Mouse (Mus musculus) left cerebral cortex, postnatal 10 days (tissue): ENCODE data around the gene Lgmn. TPM values are rescaled to one million over a fixed set of nuclear protein-coding genes. Genes with fewer than 3 reads are reported as not detected.

Source experiments
- DNase-seq, 2 experiments: peaks; one replicate each; pipeline ENCODE4 v3.0.0; 2021 to 2022; ENCODE audit warnings: low spot score in 2 of 2, mixed read lengths in 1 of 2; ENCODE audit errors: extremely low spot score in 1 of 2
- intact Hi-C: fragments of 180-260 bp; cut with DNase I; formaldehyde crosslinking; loops from one replicate; pipeline ENCODE4 v1.15.1; 2025
- total RNA-seq, 2 experiments: library from RNA; stranded (reverse); gene quantifications; 2 replicates each; pipeline ENCODE4 v1.2.3; 2021

Gene Lgmn
- total RNA-seq, 2 experiments from 2014 or later, result 118 to 124 TPM

DNA sequence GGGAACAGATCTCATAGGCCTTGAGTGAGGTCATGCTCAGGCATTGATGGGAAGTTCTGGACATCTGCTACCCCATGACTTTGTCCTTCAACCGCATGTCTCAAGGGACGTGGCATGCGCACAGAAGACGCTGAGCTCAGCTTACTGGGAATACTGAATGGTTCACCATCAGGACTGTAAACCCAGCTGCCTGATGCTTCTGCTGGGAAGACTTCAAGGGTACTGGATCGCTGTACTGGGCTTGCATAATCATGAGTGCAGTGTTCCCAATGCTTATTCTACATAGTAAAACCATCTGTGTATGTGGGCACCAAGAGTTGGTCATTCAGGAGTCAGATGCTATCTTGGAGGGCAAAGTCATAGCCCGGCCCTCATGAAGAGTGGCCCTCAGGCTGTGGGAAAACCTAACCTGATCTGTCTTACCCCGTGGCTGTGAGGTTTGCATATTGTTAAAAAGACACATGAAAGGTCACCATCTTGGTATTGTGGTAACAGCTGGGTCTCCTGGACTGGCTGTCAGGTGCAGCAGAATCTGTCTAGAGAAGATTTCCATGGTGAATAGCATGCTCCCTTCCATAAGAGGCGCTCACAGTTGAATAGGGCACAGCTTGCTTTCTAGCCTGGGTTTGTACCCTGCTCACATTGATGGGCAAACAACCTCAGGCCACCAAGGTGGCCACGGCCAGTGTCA is 73.3 kb downstream of the Lgmn start:
- DNase-seq, result no peak
- intact Hi-C loops, result no loop called here

DNA sequence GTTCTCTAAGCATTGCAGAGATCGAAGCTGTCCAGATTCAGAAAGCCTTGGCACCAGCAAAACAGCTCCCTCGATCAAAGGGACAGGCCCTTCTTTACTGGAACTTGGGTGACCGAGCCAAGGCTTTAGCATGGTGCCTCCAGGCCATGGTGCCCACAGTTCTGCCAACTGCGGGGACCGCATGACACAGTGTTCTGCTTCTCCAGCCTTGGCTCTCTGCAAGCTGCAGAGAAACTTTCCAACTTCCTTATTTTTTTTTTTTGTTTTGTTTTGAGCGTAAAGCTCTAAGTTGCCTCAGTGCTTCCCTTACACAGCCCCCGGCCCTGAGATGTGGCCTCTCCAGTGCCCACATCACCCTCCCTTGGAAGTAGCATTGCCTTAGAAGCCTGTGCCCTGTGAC is 74.6 kb downstream of the Lgmn start:
- intact Hi-C loops, result no loop called here
- peak in 1 of 2 experiments; percentile 32 for DNase-seq

DNA sequence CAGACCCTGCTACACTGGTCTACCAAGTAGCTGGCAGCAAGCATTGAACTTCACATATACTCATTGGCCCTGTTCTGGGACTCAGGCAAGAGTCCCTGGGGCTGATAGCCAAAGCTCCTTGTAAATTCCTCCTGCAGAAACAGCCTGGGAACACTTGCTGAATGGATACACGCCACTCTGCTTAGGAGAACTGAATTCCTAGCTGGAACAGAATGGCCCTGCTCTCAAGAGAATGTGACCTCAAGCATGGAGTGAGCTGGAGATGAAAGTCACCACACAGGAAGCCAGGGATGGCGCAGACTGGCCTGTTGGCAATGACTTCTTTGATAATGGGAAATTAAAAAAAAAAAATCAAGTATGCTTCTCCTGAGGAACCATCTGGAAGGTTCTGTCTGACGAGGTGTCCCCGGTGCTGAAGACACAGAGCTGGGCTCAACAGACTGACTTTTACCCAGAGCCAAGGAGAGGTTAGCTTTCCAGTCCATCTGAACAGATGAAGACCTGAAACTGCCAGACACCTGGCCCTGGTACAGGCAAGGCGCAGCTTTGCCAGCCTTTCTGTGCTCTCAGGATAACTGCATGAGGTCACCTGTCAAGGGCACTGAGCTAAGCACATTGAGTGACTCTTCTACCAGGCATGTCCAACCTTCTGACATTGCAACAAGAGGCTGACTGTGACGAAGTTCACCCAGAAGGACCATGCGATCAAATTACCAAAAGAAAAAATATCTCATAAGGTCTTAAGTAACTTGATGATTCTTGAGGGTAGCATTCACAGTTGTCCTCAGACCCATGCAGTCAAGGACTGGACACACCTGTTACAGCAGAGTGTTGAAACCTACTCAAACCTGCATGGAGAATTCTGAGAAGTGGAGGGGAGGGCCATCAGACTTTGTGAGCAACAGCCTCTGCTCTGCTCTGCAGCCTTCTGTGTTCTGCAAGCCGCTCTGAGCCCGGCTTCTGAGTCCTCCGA is 78.1 kb downstream of the Lgmn start:
- intact Hi-C loops, result no loop called here
- DNase-seq, result no peak

GRCm38 (mm10) chr12:102359390-102359789 is 80.2 kb downstream of the Lgmn start:
- intact Hi-C loops, result no loop called here
- no peak for DNase-seq

- intact Hi-C loops, result no loop called here
- no peak for DNase-seq
Observed at GRCm38 (mm10) chr12:102356781-102357180, 82.8 kb downstream of the Lgmn start.

- DNase-seq, result no peak
- intact Hi-C loops, result no loop called here
Observed at GRCm38 (mm10) chr12:102355784-102356183, 83.8 kb downstream of the Lgmn start.

GRCm38 (mm10) chr12:102354126-102354984 is 85.3 kb downstream of the Lgmn start:
- intact Hi-C loops, result no loop called here
- DNase-seq, result no peak

DNA sequence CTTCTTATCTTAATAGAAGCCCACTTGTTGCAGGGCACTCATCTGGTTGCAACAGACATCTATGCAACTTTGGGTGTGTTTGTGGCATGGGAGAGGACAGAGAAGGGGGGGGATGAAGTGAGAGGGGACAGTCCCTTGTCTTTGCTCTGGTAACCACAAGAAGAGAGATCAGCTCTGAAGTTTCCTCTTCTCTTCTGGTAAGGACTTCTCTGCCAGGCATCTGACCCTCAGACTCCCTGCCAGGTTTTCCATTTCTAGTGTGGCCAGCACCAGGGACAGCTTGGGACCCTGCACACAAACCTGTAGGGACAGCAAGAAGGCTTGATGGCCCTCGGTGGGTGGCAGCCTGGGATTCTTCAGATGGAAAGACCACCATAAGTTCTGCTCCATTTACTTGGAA is 88.6 kb downstream of the Lgmn start:
- no peak for DNase-seq
- intact Hi-C loops, result no loop called here

DNA sequence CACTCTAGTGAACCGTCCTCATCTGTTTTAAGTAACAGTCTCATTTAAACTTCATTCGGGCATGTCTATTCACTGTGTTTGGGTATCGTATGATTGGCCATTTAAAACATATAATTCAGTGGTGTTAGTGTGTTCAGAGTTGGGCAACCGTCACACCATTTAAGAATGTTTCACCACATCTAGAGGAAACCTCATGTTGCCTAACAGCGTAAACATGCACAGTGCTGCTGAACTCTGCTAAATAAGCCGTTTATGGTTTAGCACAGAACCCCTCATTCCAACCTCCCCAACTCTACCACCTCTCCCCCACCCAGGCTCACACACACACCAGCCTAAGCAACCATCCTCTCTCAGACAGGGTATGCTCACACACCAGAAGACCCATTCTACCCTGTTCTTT is 91.2 kb downstream of the Lgmn start:
- intact Hi-C loops, result no loop called here
- DNase-seq, result no peak

GRCm38 (mm10) chr12:102346507-102346906 is 93.1 kb downstream of the Lgmn start:
- peak in 1 of 2 experiments; percentile 58 for DNase-seq

GRCm38 (mm10) chr12:102345031-102345815 is 94.4 kb downstream of the Lgmn start:
- no peak for DNase-seq
- intact Hi-C loops, result no loop called here

More at GRCm38 (mm10) chr12:102346507-102346906, 93.1 kb downstream of the Lgmn start:
- intact Hi-C loops, result no loop called here

Other genes starting within 250 kb of the Lgmn start
- gene Rin3, start 156.8 kb downstream of the Lgmn start, total RNA-seq, result 1 to 10 TPM; 3.7 to 3.8 TPM
- 10 to 100 TPM; 22.7 to 28.1 TPM for gene Golga5, start 29.3 kb upstream of the Lgmn start, total RNA-seq
- 100 to 1,000 TPM; 187 to 195 TPM for gene Chga, start 115.2 kb upstream of the Lgmn start, total RNA-seq